Mouse (Mus musculus): Measurements from ENCODE around the gene Liph. TPM values are rescaled to one million over a fixed set of nuclear protein-coding genes. Genes with fewer than 3 reads are reported as not detected.
"Not testable (repeated sequence)": the region's sequence is repeated elsewhere in the genome, so short reads cannot be mapped to it uniquely, and the experiment has no call there.

Gene Liph
- polyA plus RNA-seq, 1 experiment from 2014 or later, result 0.27 TPM

DNA sequence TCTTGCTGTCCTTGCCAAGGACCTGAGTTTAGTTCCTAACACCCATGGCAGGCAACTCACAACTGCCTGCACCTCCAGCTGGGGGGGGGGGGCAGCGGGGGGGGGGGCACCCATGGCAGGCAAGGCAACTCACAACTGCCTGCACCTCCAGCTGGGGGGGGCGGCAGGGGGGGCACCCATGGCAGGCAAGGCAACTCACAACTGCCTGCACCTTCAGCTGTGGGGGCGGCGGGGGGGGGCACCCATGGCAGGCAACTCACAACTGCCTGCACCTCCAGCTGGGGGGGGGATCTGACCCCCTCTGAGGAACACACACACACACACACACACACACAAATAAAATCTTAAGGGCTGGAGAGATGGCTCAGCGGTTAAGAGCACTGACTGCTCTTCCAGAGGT is 25.6 kb downstream of the Liph start:
- 74% methylated on average over 5 of the region's 5 CpGs for WGBS (ENCODE audit: insufficient replicate concordance)
- 0 out of 2 replicates have a peak, but pooled peaks have one; percentile 57 for ATAC-seq (replicated peaks; ENCODE audit: insufficient number of reproducible peaks, low FRiP score, low TSS enrichment)
- Histone ChIP-seq H3K4me3 (ENCODE audit: low read depth, low read length) (no peak overlapping the region), H3K27ac (ENCODE audit: low read depth, low read length) (no peak overlapping the region), H3K9ac (ENCODE audit: low read depth, low read length) (no peak overlapping the region), H3K27me3 (ENCODE audit: control insufficient read depth, insufficient read depth, low read length) (no peaks in the 10 kb centered on the region), H3K4me2 (no peak overlapping the region), H3K36me3 (ENCODE audit: control insufficient read depth, insufficient read depth, low read length) (no peaks in the 10 kb centered on the region), H3K4me1 (ENCODE audit: control insufficient read depth, insufficient read depth, low read length) (no peaks in the 10 kb centered on the region; the same call in 1 of the 2 replicates), H3K9me3 (replicated peaks; ENCODE audit: control insufficient read depth, low read length) (no peaks in the 10 kb centered on the region)

DNA sequence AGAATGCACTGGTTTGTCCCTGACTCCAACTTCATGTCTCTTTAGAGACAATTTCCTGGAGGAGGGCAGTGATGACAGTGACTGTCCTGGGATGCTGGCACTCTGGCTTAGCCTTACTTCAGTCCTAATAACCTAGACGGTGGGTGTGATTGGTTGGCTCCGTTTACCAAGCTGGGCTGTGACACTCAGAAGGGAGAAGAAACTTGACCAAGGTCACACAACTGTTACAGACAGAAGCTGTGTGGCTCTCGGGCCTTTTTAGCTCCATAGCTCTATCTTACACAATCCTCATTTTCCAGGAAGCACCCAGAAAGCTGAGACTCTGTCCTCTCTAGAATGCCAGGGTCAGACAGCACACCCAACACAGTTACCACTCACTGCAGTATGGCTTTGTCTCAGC is 29.9 kb downstream of the Liph start:
- Histone ChIP-seq H3K36me3 (ENCODE audit: control insufficient read depth, insufficient read depth, low read length) (no peaks in the 10 kb centered on the region), H3K9ac (ENCODE audit: low read depth, low read length) (no peak overlapping the region), H3K9me3 (replicated peaks; ENCODE audit: control insufficient read depth, low read length) (no peaks in the 10 kb centered on the region), H3K27ac (ENCODE audit: low read depth, low read length) (no peak overlapping the region), H3K4me3 (ENCODE audit: low read depth, low read length) (no peak overlapping the region), H3K4me2 (no peak overlapping the region), H3K4me1 (ENCODE audit: control insufficient read depth, insufficient read depth, low read length) (no peaks in the 10 kb centered on the region), H3K27me3 (ENCODE audit: control insufficient read depth, insufficient read depth, low read length) (no peaks in the 10 kb centered on the region)
- 75% methylated on average over 3 of the region's 3 CpGs for WGBS (ENCODE audit: insufficient replicate concordance)
- no peak for ATAC-seq (replicated peaks; ENCODE audit: insufficient number of reproducible peaks, low FRiP score, low TSS enrichment)

DNA sequence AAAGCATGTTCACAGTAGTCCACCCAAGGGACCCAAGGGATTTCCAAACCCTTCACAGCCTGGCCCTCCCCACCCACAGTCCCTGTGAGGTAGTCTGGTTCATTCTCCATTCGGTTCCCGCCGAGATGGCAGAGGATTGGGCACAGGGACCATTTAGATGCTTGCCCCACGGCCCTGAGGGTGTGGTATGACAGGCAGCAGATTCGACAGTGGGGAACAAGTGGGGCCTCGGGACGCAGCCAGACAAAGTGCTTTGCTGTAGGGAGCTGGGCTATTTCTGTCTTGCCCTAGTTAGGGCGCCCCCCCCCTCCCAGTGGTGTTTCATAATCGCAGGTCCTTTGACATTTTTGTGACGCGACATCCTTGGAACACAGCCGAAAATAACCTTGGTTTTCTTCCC is 39.9 kb downstream of the Liph start:
- Histone ChIP-seq H3K9me3 (replicated peaks; ENCODE audit: control insufficient read depth, low read length) (no peaks in the 10 kb centered on the region), H3K27me3 (ENCODE audit: control insufficient read depth, insufficient read depth, low read length) (no peaks in the 10 kb centered on the region), H3K27ac (ENCODE audit: low read depth, low read length) (peak overlapping the region; percentile 66), H3K4me3 (ENCODE audit: low read depth, low read length) (no peak overlapping the region), H3K36me3 (ENCODE audit: control insufficient read depth, insufficient read depth, low read length) (no peaks in the 10 kb centered on the region), H3K4me1 (ENCODE audit: control insufficient read depth, insufficient read depth, low read length) (0 out of 2 replicates have a peak, but pooled peaks cover 7% of the 10 kb centered on the region), H3K9ac (ENCODE audit: low read depth, low read length) (peak overlapping the region; percentile 44; the same call in 1 of the 2 replicates), H3K4me2 (peak overlapping the region; percentile 44)
- 47% methylated on average over 12 of the region's 12 CpGs for WGBS (ENCODE audit: insufficient replicate concordance)
- no peak; the same call in 1 of the 2 replicates for ATAC-seq (replicated peaks; ENCODE audit: insufficient number of reproducible peaks, low FRiP score, low TSS enrichment)

DNA sequence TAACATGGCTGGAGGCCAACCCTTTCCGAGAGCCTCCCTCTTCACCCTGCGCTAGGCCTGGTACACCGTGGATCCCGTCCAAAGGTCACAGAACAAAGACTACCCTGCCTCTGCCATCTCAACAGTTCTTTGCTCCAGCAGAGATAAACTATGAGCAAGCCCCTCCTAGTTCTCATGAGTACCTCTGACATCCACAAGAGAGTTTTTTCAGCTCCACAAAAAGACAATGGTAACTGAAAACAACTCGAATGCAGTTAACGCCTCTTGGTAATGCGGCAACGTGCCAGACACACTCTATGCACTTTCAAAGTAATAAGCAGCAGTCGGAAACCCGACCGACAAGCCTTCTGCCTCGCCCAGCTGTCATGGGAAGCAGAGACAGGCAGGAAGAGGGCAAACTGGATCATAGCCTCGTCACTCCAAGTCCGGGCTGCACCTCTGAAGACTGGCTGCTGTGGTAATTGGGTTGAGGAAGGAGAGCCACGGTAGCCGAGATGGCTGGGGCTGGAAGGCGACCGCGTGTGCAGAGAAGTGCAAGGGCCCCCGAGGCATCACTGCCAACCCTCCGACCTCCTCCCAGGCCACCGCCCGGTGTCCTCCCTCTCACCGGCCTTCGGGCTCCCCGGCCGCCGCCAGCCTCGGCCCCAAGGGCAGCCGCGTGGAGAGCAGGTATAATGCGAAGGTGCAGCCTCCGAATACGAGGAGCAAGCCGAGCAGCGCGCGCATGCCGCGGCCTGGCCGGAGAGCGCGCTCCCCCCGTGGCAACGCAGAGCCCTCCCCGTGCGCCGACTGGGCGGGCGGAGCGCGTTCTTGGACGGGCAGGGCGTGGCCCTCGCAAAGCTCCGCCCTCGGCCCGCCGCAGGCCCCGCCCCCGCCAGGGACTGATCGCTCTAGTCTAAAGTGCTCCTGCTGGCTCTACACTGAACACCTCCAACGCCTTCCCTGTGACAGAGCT is 48.4 kb downstream of the Liph start, which contains the start of gene Tmem41a:
TSS of gene Tmem41a (minus strand) at position 792 of the 955 bp plus-strand sequence.
- 1% methylated on average over 63 of the region's 63 CpGs for WGBS (ENCODE audit: insufficient replicate concordance)
- Histone ChIP-seq H3K9me3 (replicated peaks; ENCODE audit: control insufficient read depth, low read length) (no peaks in the 10 kb centered on the region), H3K4me3 (ENCODE audit: low read depth, low read length) (peak within 1 kb of the TSS; percentile 73), H3K9ac (ENCODE audit: low read depth, low read length) (peak within 1 kb of the TSS; percentile 81), H3K4me1 (ENCODE audit: control insufficient read depth, insufficient read depth, low read length) (no peaks in the 10 kb centered on the region; the same call in 1 of the 2 replicates), H3K27ac (ENCODE audit: low read depth, low read length) (peak within 1 kb of the TSS; percentile 62; the same call in 1 of the 2 replicates), H3K36me3 (ENCODE audit: control insufficient read depth, insufficient read depth, low read length) (no peaks in the 10 kb centered on the region), H3K27me3 (ENCODE audit: control insufficient read depth, insufficient read depth, low read length) (no peaks in the 10 kb centered on the region), H3K4me2 (peak within 1 kb of the TSS; percentile 95)
- peak; percentile 94 for ATAC-seq (replicated peaks; ENCODE audit: insufficient number of reproducible peaks, low FRiP score, low TSS enrichment)

DNA sequence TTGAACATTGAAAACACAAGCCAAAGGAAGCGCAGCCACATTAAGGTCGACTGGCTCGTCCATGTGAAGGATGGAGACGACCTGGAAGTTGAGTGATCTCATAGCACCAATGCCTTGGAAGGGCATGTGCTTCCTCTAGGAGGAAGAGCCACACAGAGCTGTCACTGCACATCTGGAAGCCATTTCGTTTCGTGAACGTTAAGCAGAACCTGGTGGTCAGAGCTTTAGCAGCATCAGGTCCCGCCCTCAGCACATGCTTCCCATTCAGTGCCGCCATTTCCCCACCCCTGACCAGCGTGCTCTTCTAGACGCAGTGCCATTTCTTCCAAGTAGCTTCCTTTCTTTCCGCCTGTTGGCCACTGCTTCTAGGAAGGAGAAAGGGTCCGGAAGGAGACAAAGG is 67.0 kb downstream of the Liph start:
- Histone ChIP-seq H3K4me3 (ENCODE audit: low read depth, low read length) (no peak overlapping the region), H3K36me3 (ENCODE audit: control insufficient read depth, insufficient read depth, low read length) (no peaks in the 10 kb centered on the region; the same call in 1 of the 2 replicates), H3K27ac (ENCODE audit: low read depth, low read length) (no peak overlapping the region), H3K9me3 (replicated peaks; ENCODE audit: control insufficient read depth, low read length) (no peaks in the 10 kb centered on the region), H3K27me3 (ENCODE audit: control insufficient read depth, insufficient read depth, low read length) (no peaks in the 10 kb centered on the region), H3K4me2 (no peak overlapping the region), H3K9ac (ENCODE audit: low read depth, low read length) (no peak overlapping the region), H3K4me1 (ENCODE audit: control insufficient read depth, insufficient read depth, low read length) (no peaks in the 10 kb centered on the region)
- no peak for ATAC-seq (replicated peaks; ENCODE audit: insufficient number of reproducible peaks, low FRiP score, low TSS enrichment)
- 78% methylated on average over 13 of the region's 13 CpGs for WGBS (ENCODE audit: insufficient replicate concordance)

DNA sequence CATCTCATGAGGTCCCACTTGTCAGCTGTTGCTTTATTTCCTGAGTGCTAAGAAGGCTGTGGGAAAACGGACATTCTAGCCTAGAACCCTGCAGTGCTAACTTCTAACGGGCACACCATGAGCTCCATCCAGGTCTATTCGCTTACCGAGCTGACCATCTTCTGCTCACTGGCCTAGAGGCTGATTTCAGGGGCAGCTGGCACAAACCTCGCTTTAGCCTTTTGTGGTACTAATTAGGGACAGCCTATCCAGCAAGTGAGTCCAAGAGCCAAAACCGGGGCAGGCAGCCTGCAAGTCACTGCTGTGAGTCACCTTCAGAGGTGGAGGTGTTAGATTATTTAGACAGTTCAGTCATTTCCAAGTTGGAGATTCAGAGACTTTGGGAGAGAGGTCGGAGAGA is 78.8 kb downstream of the Liph start:
- Histone ChIP-seq H3K4me1 (ENCODE audit: control insufficient read depth, insufficient read depth, low read length) (no peaks in the 10 kb centered on the region), H3K27me3 (ENCODE audit: control insufficient read depth, insufficient read depth, low read length) (no peaks in the 10 kb centered on the region), H3K4me2 (no peak overlapping the region), H3K36me3 (ENCODE audit: control insufficient read depth, insufficient read depth, low read length) (no peaks in the 10 kb centered on the region), H3K27ac (ENCODE audit: low read depth, low read length) (no peak overlapping the region), H3K9ac (ENCODE audit: low read depth, low read length) (no peak overlapping the region), H3K4me3 (ENCODE audit: low read depth, low read length) (no peak overlapping the region), H3K9me3 (replicated peaks; ENCODE audit: control insufficient read depth, low read length) (no peaks in the 10 kb centered on the region)
- ATAC-seq (replicated peaks; ENCODE audit: insufficient number of reproducible peaks, low FRiP score, low TSS enrichment), result no peak
- WGBS (ENCODE audit: insufficient replicate concordance), result 60% methylated on average over 7 of the region's 7 CpGs

DNA sequence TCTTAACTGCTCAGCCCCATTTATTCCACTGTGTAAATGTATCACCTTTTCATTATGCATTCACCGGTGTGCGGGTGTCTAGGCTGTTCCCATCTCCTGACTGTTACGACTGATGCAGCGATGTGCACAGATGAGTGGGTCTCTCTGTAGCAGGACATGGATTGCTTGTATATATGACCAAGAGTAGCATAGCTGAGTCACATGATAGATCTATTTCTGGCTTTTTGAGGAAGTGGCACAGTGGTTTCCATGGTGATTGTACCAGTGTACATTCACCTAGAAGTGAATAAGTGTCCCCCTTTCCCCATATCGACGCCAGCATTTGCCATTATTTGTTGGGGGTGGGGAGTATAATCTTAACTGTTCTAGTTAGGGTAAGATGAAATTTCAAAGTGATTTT is 82.1 kb downstream of the Liph start:
- Histone ChIP-seq H3K9ac (ENCODE audit: low read depth, low read length) (no peak overlapping the region), H3K27me3 (ENCODE audit: control insufficient read depth, insufficient read depth, low read length) (peaks cover 3% of the 10 kb centered on the region; the same call in 1 of the 2 replicates), H3K4me2 (no peak overlapping the region), H3K27ac (ENCODE audit: low read depth, low read length) (no peak overlapping the region), H3K4me3 (ENCODE audit: low read depth, low read length) (no peak overlapping the region), H3K9me3 (replicated peaks; ENCODE audit: control insufficient read depth, low read length) (no peaks in the 10 kb centered on the region), H3K4me1 (ENCODE audit: control insufficient read depth, insufficient read depth, low read length) (peaks cover under 1% of the 10 kb centered on the region; the same call in 1 of the 2 replicates), H3K36me3 (ENCODE audit: control insufficient read depth, insufficient read depth, low read length) (no peaks in the 10 kb centered on the region)
- no peak for ATAC-seq (replicated peaks; ENCODE audit: insufficient number of reproducible peaks, low FRiP score, low TSS enrichment)
- WGBS (ENCODE audit: insufficient replicate concordance), result 90% methylated on average over 6 of the region's 6 CpGs

DNA sequence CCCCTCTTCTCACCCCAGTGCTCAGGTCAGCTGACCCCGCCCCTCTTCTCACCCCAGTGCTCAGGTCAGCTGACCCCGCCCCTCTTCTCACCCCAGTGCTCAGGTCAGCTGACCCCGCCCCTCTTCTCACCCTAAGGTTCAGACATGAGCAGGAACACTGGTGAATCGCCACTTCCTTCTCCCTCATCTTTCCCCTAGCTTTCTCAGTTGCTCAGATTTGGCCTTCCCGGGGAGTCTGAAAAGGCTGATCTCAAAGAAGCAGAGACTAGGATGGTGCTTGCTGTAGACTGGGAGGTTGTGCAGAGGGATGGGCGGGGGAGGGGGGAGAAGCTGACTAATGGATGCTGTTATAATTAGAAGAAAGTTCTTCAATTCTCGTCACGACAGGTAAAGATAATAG is 86.6 kb downstream of the Liph start:
- not testable (repeated sequence) for H3K4me1 ChIP-seq (ENCODE audit: control insufficient read depth, insufficient read depth, low read length); H3K4me2 ChIP-seq; H3K27me3 ChIP-seq (ENCODE audit: control insufficient read depth, insufficient read depth, low read length); H3K27ac ChIP-seq (ENCODE audit: low read depth, low read length); H3K9ac ChIP-seq (ENCODE audit: low read depth, low read length); H3K36me3 ChIP-seq (ENCODE audit: control insufficient read depth, insufficient read depth, low read length); H3K4me3 ChIP-seq (ENCODE audit: low read depth, low read length); ATAC-seq (replicated peaks; ENCODE audit: insufficient number of reproducible peaks, low FRiP score, low TSS enrichment); H3K9me3 ChIP-seq (replicated peaks; ENCODE audit: control insufficient read depth, low read length)
- 41% methylated on average over 6 of the region's 8 CpGs for WGBS (ENCODE audit: insufficient replicate concordance)

Measured in heart, embryonic 11.5 days (tissue).